ENCODE assay signal across 8 mouse cellular contexts in the genomic region with DNA sequence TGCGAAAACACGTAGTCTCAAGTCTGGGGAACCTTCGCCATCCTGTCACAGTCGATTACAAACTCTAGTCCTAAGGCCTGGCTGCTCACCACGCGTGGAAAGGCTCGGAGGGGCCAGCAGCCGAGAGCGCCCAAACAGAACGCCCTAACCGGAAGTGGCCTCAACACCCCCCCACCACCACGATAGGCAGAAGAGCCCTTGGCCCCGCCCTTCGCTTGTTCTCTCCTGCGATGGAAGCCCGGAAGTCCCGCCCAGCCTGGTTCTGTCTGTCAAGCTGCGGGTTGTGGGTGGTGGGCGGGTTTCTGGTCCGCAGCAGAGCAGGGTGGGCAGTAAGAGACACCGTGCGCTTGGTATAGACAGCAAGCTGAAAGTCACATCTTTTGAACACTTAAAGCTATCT. TPM values are rescaled to one million over a fixed set of nuclear protein-coding genes. Genes with fewer than 3 reads are reported as not detected.
DNase-seq lines count a peak whose midpoint lies in the region; ATAC-seq and TF ChIP-seq lines count a peak whose summit lies in the region.

No protein-coding gene starts in this region.

- peak overlapping the region; percentile 73 for H3K9ac ChIP-seq in forebrain, embryonic 16.5 days (replicated peaks; ENCODE audit: low read depth, low read length)
- H3K9ac ChIP-seq in lung, embryonic 15.5 days, result peak overlapping the region; percentile 50

- H3K4me2 ChIP-seq in forebrain, embryonic 16.5 days (ENCODE audit: low read length), result peak overlapping the region; percentile 92
- H3K4me2 ChIP-seq in lung, embryonic 15.5 days, result peak overlapping the region; percentile 58

- peaks cover 19% of the 10 kb centered on the region for H3K4me1 ChIP-seq in G1E (ENCODE audit: insufficient read depth, low read depth, low read length)
- H3K4me1 ChIP-seq in forebrain, embryonic 16.5 days (replicated peaks; ENCODE audit: control insufficient read depth, insufficient read depth, low read length), result peaks cover 4% of the 10 kb centered on the region; the same call in 1 of the 2 replicates
- peaks cover 18% of the 10 kb centered on the region; the same call in 1 of the 2 replicates for H3K4me1 ChIP-seq in lung, embryonic 15.5 days

- no peaks in the 10 kb centered on the region for H3K9me3 ChIP-seq in G1E (replicated peaks)
- no peaks in the 10 kb centered on the region for H3K9me3 ChIP-seq in forebrain, embryonic 16.5 days (ENCODE audit: control insufficient read depth, low read length)
- H3K9me3 ChIP-seq in lung, embryonic 15.5 days, result no peaks in the 10 kb centered on the region

- DNase-seq in G1E (ENCODE audit: low spot score), result peak; percentile 78
- peak; percentile 95 to 98 for DNase-seq in cerebellum, adult 18-20 months
- peak; percentile 96 for DNase-seq in heart, postnatal 4 days
- peak; percentile 93 to 94 for DNase-seq in layer of hippocampus, adult 8-10 months (ENCODE audit: low spot score in 2 of 2)
- peak; percentile 92 for DNase-seq in ovary, adult 18-20 months (ENCODE audit: low spot score)
- peak; percentile 98 for DNase-seq in thymus, postnatal 0 days (ENCODE audit: low spot score)

- peak; percentile 87 for ATAC-seq in G1E (ENCODE audit: extremely low read depth, insufficient number of reproducible peaks, low FRiP score, poor library complexity, severe bottlenecking)
- ATAC-seq in forebrain, embryonic 16.5 days, result peak; percentile 99
- peak; percentile 96 for ATAC-seq in lung, embryonic 15.5 days (ENCODE audit: borderline replicate concordance, extremely low read depth, low FRiP score, low TSS enrichment)

- H3K27ac ChIP-seq in forebrain, embryonic 16.5 days (ENCODE audit: low read length), result peak overlapping the region; percentile 68
- H3K27ac ChIP-seq in lung, embryonic 15.5 days, result peak overlapping the region; percentile 73

- no peak for TF ChIP-seq CTCF in G1E (IDR thresholded peaks at IDR 0.05; ENCODE audit: low read depth, low read length)

- H3K4me3 ChIP-seq in G1E (ENCODE audit: low read depth, low read length), result peak overlapping the region; percentile 70
- peak overlapping the region; percentile 60 for H3K4me3 ChIP-seq in forebrain, embryonic 16.5 days (replicated peaks; ENCODE audit: low read length)
- peak overlapping the region; percentile 48 for H3K4me3 ChIP-seq in lung, embryonic 15.5 days

- under 1% methylated on average over 22 of the region's 22 CpGs for WGBS in forebrain, embryonic 16.5 days
- WGBS in lung, embryonic 15.5 days, result 0% methylated on average over 22 of the region's 22 CpGs

- peaks cover 3% of the 10 kb centered on the region; the same call in 1 of the 2 replicates for H3K27me3 ChIP-seq in G1E (ENCODE audit: insufficient read depth, low read length)
- no peaks in the 10 kb centered on the region for H3K27me3 ChIP-seq in forebrain, embryonic 16.5 days (replicated peaks; ENCODE audit: control insufficient read depth, insufficient read depth, low read length)
- 0 out of 2 replicates have a peak, but pooled peaks cover 3% of the 10 kb centered on the region for H3K27me3 ChIP-seq in lung, embryonic 15.5 days

- no peaks in the 10 kb centered on the region for H3K36me3 ChIP-seq in G1E (replicated peaks)
- no peaks in the 10 kb centered on the region for H3K36me3 ChIP-seq in forebrain, embryonic 16.5 days (ENCODE audit: control insufficient read depth, insufficient read depth)
- H3K36me3 ChIP-seq in lung, embryonic 15.5 days, result no peaks in the 10 kb centered on the region

RNA-seq across cellular contexts. Expression of a gene that starts 12.8 kb away (rescaled TPM):
- total RNA-seq in G1E (2014; fragmentation: Nextera tagmentation), result not detected in 2 replicates
- 0.12 TPM in 1 of 2 replicates, not detected in the other for total RNA-seq in G1E (2017)
- polyA plus RNA-seq in G1E (2012), result not detected in 2 replicates
- polyA plus RNA-seq in forebrain, embryonic 16.5 days (2015; fragmentation: Nextera tagmentation; extraction: Ambion mirVana), result 2.1 and 2.5 TPM in 2 replicates
- 1 to 10 TPM; 2.7 to 2.8 TPM for total RNA-seq in heart, postnatal 4 days (2021)
- total RNA-seq in layer of hippocampus, adult 8-10 months (2022), result under 1 TPM in 3 of 4 experiments, not detected in 1; 0.11 to 0.45 (median 0.19) TPM
- polyA plus RNA-seq in lung, embryonic 15.5 days (2015; fragmentation: Nextera tagmentation; extraction: Ambion mirVana), result 1.3 and 2.8 TPM in 2 replicates
- 2.3 and 3.7 TPM in 2 replicates for polyA plus RNA-seq in thymus, postnatal 0 days (2015; fragmentation: Nextera tagmentation; extraction: Ambion mirVana)

Comparison
In these comparisons a context has a peak if more than half of its experiments do, and no peak if none do; other contexts are left out.
1. Peak in every context shown above with its lines: DNase-seq, ATAC-seq, H3K4me3 ChIP-seq and H3K27ac ChIP-seq.